9 mouse cellular contexts compared by ENCODE assay signal in genomic region chr15:101412188-101412587, GRCm38 (mm10). TPM values are rescaled to one million over a fixed set of nuclear protein-coding genes. Genes with fewer than 3 reads are reported as not detected.
DNase-seq lines count a peak whose midpoint lies in the region; ATAC-seq lines count a peak whose summit lies in the region.
"Had no signal": no experiment of that assay in that cellular context is flagged by ENCODE, and none has a peak within 500 bp of the region (broad histone marks: within the 10 kb centered on the region; RNA-seq: fewer than 3 reads in every experiment).

No protein-coding gene starts in this region.

- peaks cover 23% of the 10 kb centered on the region for H3K27me3 ChIP-seq in heart, embryonic 16.5 days (ENCODE audit: control insufficient read depth, insufficient read depth, low read length)
- H3K27me3 ChIP-seq in embryonic facial prominence, embryonic 14.5 days (replicated peaks; ENCODE audit: control insufficient read depth, insufficient read depth, low read length) = peaks cover 23% of the 10 kb centered on the region
- 0 out of 2 replicates have a peak, but pooled peaks cover 14% of the 10 kb centered on the region for H3K27me3 ChIP-seq in forebrain, embryonic 14.5 days (replicated peaks; ENCODE audit: control insufficient read depth, insufficient read depth, low read length)

- no peaks in the 10 kb centered on the region for H3K9me3 ChIP-seq in heart, embryonic 16.5 days (replicated peaks; ENCODE audit: control insufficient read depth, low read length)
- no peaks in the 10 kb centered on the region for H3K9me3 ChIP-seq in embryonic facial prominence, embryonic 14.5 days (ENCODE audit: control insufficient read depth, low read length)
- no peaks in the 10 kb centered on the region for H3K9me3 ChIP-seq in forebrain, embryonic 14.5 days (replicated peaks; ENCODE audit: control insufficient read depth, low read length)

- H3K27ac ChIP-seq in heart, embryonic 16.5 days (ENCODE audit: low read length) = no peak overlapping the region
- H3K27ac ChIP-seq in embryonic facial prominence, embryonic 14.5 days (replicated peaks; ENCODE audit: low read depth, low read length) = no peak overlapping the region
- no peak overlapping the region for H3K27ac ChIP-seq in forebrain, embryonic 14.5 days (ENCODE audit: low read depth, low read length)

- ATAC-seq in heart, embryonic 16.5 days (replicated peaks; ENCODE audit: extremely low read depth, insufficient read depth, low FRiP score) = no peak
- no peak for ATAC-seq in embryonic facial prominence, embryonic 14.5 days (ENCODE audit: low read depth)
- no peak for ATAC-seq in forebrain, embryonic 14.5 days

- H3K9ac ChIP-seq in heart, embryonic 16.5 days (ENCODE audit: low read length) = no peak overlapping the region
- no peak overlapping the region for H3K9ac ChIP-seq in embryonic facial prominence, embryonic 14.5 days (ENCODE audit: low read depth, low read length)
- H3K9ac ChIP-seq in forebrain, embryonic 14.5 days (ENCODE audit: low read length) = no peak overlapping the region

- H3K4me2 ChIP-seq in heart, embryonic 16.5 days (ENCODE audit: low read depth, low read length) = no peak overlapping the region
- H3K4me2 ChIP-seq in embryonic facial prominence, embryonic 14.5 days (ENCODE audit: low read depth, low read length) = peak overlapping the region; percentile 35
- no peak overlapping the region for H3K4me2 ChIP-seq in forebrain, embryonic 14.5 days (ENCODE audit: low read length)

- DNase-seq in heart, adult 9 months (ENCODE audit: low spot score in 2 of 2) = no peak
- DNase-seq in embryonic facial prominence, embryonic 14.5 days (ENCODE audit: low spot score) = no peak
- peak; percentile 76 to 91 for DNase-seq in kidney, postnatal 25 days
- DNase-seq in lung, postnatal 4 days = peak; percentile 77 to 91
- no peak for DNase-seq in frontal cortex, postnatal 14 days (ENCODE audit: low spot score in 2 of 2)
- DNase-seq in adrenal gland, postnatal 14 days = no peak
- DNase-seq in forebrain, embryonic 14.5 days (ENCODE audit: low spot score) = no peak

- 30% methylated on average over 31 of the region's 31 CpGs for WGBS in heart, embryonic 16.5 days
- 15% methylated on average over 21 of the region's 31 CpGs for WGBS in embryonic facial prominence, embryonic 14.5 days
- WGBS in forebrain, embryonic 14.5 days = 22% methylated on average over 30 of the region's 31 CpGs

- H3K36me3 ChIP-seq in heart, embryonic 16.5 days (ENCODE audit: control insufficient read depth, insufficient read depth) = no peaks in the 10 kb centered on the region
- H3K36me3 ChIP-seq in embryonic facial prominence, embryonic 14.5 days (ENCODE audit: control insufficient read depth, insufficient read depth, low read length) = no peaks in the 10 kb centered on the region
- H3K36me3 ChIP-seq in forebrain, embryonic 14.5 days (ENCODE audit: control insufficient read depth, insufficient read depth, low read length) = no peaks in the 10 kb centered on the region

- H3K4me1 ChIP-seq in heart, embryonic 16.5 days (ENCODE audit: control insufficient read depth, insufficient read depth, low read length) = 0 out of 2 replicates have a peak, but pooled peaks cover 3% of the 10 kb centered on the region
- no peaks in the 10 kb centered on the region; the same call in 1 of the 2 replicates for H3K4me1 ChIP-seq in embryonic facial prominence, embryonic 14.5 days (ENCODE audit: control insufficient read depth, insufficient read depth, low read length)
- H3K4me1 ChIP-seq in forebrain, embryonic 14.5 days (ENCODE audit: control insufficient read depth, insufficient read depth, low read length) = no peaks in the 10 kb centered on the region

- H3K4me3 ChIP-seq in heart, embryonic 16.5 days (ENCODE audit: low read length) = peak overlapping the region; percentile 17
- H3K4me3 ChIP-seq in embryonic facial prominence, embryonic 14.5 days (ENCODE audit: low read depth, low read length) = peak overlapping the region; percentile 2; the same call in 1 of the 2 replicates
- no peak overlapping the region for H3K4me3 ChIP-seq in forebrain, embryonic 14.5 days (ENCODE audit: low read depth, low read length)

RNA-seq across cellular contexts. Expression of gene Krt7, which starts 1.3 kb away (rescaled TPM):
- 19.6 and 28.9 TPM in 2 replicates for polyA plus RNA-seq in heart, embryonic 16.5 days (2015; fragmentation: Nextera tagmentation; extraction: Ambion mirVana)
- 25.1 and 33.0 TPM in 2 replicates for polyA plus RNA-seq in embryonic facial prominence, embryonic 14.5 days (2014; fragmentation: Nextera tagmentation; extraction: Ambion mirVana)
- total RNA-seq in adrenal gland, postnatal 14 days (2021) = 1.4 and 2.3 TPM in 2 replicates
- 0.66 and 0.75 TPM in 2 replicates for polyA plus RNA-seq in forebrain, embryonic 14.5 days (2014; fragmentation: Nextera tagmentation; extraction: Ambion mirVana)

RNA-seq across cellular contexts. Expression of gene Krt87, which starts 26.4 kb away (rescaled TPM):
- polyA plus RNA-seq in heart, embryonic 16.5 days (2015; fragmentation: Nextera tagmentation; extraction: Ambion mirVana) = 0.14 TPM in 1 of 2 replicates, not detected in the other
- 0.43 and 0.86 TPM in 2 replicates for polyA plus RNA-seq in embryonic facial prominence, embryonic 14.5 days (2014; fragmentation: Nextera tagmentation; extraction: Ambion mirVana)
- total RNA-seq in adrenal gland, postnatal 14 days (2021) = not detected in 2 replicates
- polyA plus RNA-seq in forebrain, embryonic 14.5 days (2014; fragmentation: Nextera tagmentation; extraction: Ambion mirVana) = 0.12 TPM in 1 of 2 replicates, not detected in the other

RNA-seq across cellular contexts. Expression of gene Krt88, which starts 35.4 kb away (rescaled TPM):
- polyA plus RNA-seq in heart, embryonic 16.5 days (2015; fragmentation: Nextera tagmentation; extraction: Ambion mirVana) = not detected in 2 replicates
- polyA plus RNA-seq in embryonic facial prominence, embryonic 14.5 days (2014; fragmentation: Nextera tagmentation; extraction: Ambion mirVana) = not detected in 2 replicates
- total RNA-seq in adrenal gland, postnatal 14 days (2021) = not detected in 2 replicates
- not detected in 2 replicates for polyA plus RNA-seq in forebrain, embryonic 14.5 days (2014; fragmentation: Nextera tagmentation; extraction: Ambion mirVana)
- polyA plus RNA-seq: hindbrain, embryonic 11.5 days had no signal

RNA-seq across cellular contexts. Expression of gene Krt80, which starts 42.2 kb away (rescaled TPM):
- polyA plus RNA-seq in heart, embryonic 16.5 days (2015; fragmentation: Nextera tagmentation; extraction: Ambion mirVana) = 8.7 and 9.0 TPM in 2 replicates
- 5.5 and 9.5 TPM in 2 replicates for polyA plus RNA-seq in embryonic facial prominence, embryonic 14.5 days (2014; fragmentation: Nextera tagmentation; extraction: Ambion mirVana)
- 0.74 and 1.1 TPM in 2 replicates for total RNA-seq in adrenal gland, postnatal 14 days (2021)
- polyA plus RNA-seq in forebrain, embryonic 14.5 days (2014; fragmentation: Nextera tagmentation; extraction: Ambion mirVana) = not detected in 2 replicates

RNA-seq across cellular contexts. Expression of gene Krt81, which starts 51.4 kb away (rescaled TPM):
- not detected in 2 replicates for polyA plus RNA-seq in heart, embryonic 16.5 days (2015; fragmentation: Nextera tagmentation; extraction: Ambion mirVana)
- not detected in 2 replicates for polyA plus RNA-seq in embryonic facial prominence, embryonic 14.5 days (2014; fragmentation: Nextera tagmentation; extraction: Ambion mirVana)
- total RNA-seq in adrenal gland, postnatal 14 days (2021) = not detected in 2 replicates
- not detected in 2 replicates for polyA plus RNA-seq in forebrain, embryonic 14.5 days (2014; fragmentation: Nextera tagmentation; extraction: Ambion mirVana)
- polyA plus RNA-seq: hindbrain, embryonic 11.5 days had no signal

Comparison
In these comparisons a context has a peak if more than half of its experiments do, and no peak if none do; other contexts are left out.
1. DNase-seq: peak in kidney, postnatal 25 days (2 of 2) and lung, postnatal 4 days (2 of 2); none in heart, adult 9 months (0 of 2), embryonic facial prominence, embryonic 14.5 days (single experiment), frontal cortex, postnatal 14 days (0 of 2), adrenal gland, postnatal 14 days (single experiment) and forebrain, embryonic 14.5 days (single experiment).
2. RNA of gene Krt7, which starts 1.3 kb away (polyA plus RNA-seq): 25.1 to 33.0 TPM in embryonic facial prominence, embryonic 14.5 days and 19.6 to 28.9 TPM in heart, embryonic 16.5 days; 0.66 to 0.75 TPM in forebrain, embryonic 14.5 days; every median in the first group is over 10 times any median in the second.